Mouse (Mus musculus): ENCODE measurements around the gene Cd81. TPM values are rescaled to one million over a fixed set of nuclear protein-coding genes. Genes with fewer than 3 reads are reported as not detected.

Cd81 gene
- polyA plus RNA-seq, 1 experiment: 824 TPM

- Histone ChIP-seq H3K27me3 (replicated peaks; ENCODE audit: control insufficient read depth, insufficient read depth, low read length) (no peaks in the 10 kb centered on the region), H3K27ac (ENCODE audit: insufficient read depth, low read depth, low read length) (no peak overlapping the region), H3K4me1 (ENCODE audit: control insufficient read depth, insufficient read depth, low read length) (no peaks in the 10 kb centered on the region), H3K4me3 (ENCODE audit: insufficient read depth, low read depth, low read length) (no peak overlapping the region), H3K36me3 (ENCODE audit: control insufficient read depth, insufficient read depth, low read length) (no peaks in the 10 kb centered on the region)
- no peak for TF ChIP-seq CTCF (conservative IDR thresholded peaks at IDR 0.05; ENCODE audit: insufficient read depth, insufficient read length, low read depth, low read length)
- TF ChIP-seq POLR2A (IDR thresholded peaks at IDR 0.05; ENCODE audit: low read depth, low read length): no peak
- no peak for DNase-seq
- WGBS: 87% methylated on average over 2 of the region's 2 CpGs
Measured at GRCm38 (mm10) chr7:143034112-143034511, 18.4 kb upstream of the Cd81 start.

GRCm38 (mm10) chr7:143034519-143035450, 17.8 kb upstream of the Cd81 start:
- no peaks in the 10 kb centered on the region for H3K4me1 ChIP-seq (ENCODE audit: control insufficient read depth, insufficient read depth, low read length)
- no peaks in the 10 kb centered on the region for H3K36me3 ChIP-seq (ENCODE audit: control insufficient read depth, insufficient read depth, low read length)
- H3K4me3 ChIP-seq (ENCODE audit: insufficient read depth, low read depth, low read length): no peak overlapping the region
- no peak overlapping the region for H3K27ac ChIP-seq (ENCODE audit: insufficient read depth, low read depth, low read length)
- WGBS: 76% methylated on average over 8 of the region's 8 CpGs
- no peaks in the 10 kb centered on the region for H3K27me3 ChIP-seq (replicated peaks; ENCODE audit: control insufficient read depth, insufficient read depth, low read length)
- no peak for TF ChIP-seq CTCF (conservative IDR thresholded peaks at IDR 0.05; ENCODE audit: insufficient read depth, insufficient read length, low read depth, low read length)
- TF ChIP-seq POLR2A (IDR thresholded peaks at IDR 0.05; ENCODE audit: low read depth, low read length): no peak
- peak; percentile 52 for DNase-seq

- WGBS: 83% methylated on average over 3 of the region's 3 CpGs
- DNase-seq: no peak
- no peaks in the 10 kb centered on the region for H3K27me3 ChIP-seq (replicated peaks; ENCODE audit: control insufficient read depth, insufficient read depth, low read length)
- H3K36me3 ChIP-seq (ENCODE audit: control insufficient read depth, insufficient read depth, low read length): no peaks in the 10 kb centered on the region
- no peak overlapping the region for H3K4me3 ChIP-seq (ENCODE audit: insufficient read depth, low read depth, low read length)
- H3K4me1 ChIP-seq (ENCODE audit: control insufficient read depth, insufficient read depth, low read length): peaks cover 3% of the 10 kb centered on the region
- no peak for TF ChIP-seq POLR2A (IDR thresholded peaks at IDR 0.05; ENCODE audit: low read depth, low read length)
- TF ChIP-seq CTCF (conservative IDR thresholded peaks at IDR 0.05; ENCODE audit: insufficient read depth, insufficient read length, low read depth, low read length): no peak
- H3K27ac ChIP-seq (ENCODE audit: insufficient read depth, low read depth, low read length): no peak overlapping the region
Measured at GRCm38 (mm10) chr7:143036787-143037186, 15.8 kb upstream of the Cd81 start.

GRCm38 (mm10) chr7:143037306-143037705, 15.2 kb upstream of the Cd81 start:
- DNase-seq: no peak
- no peak overlapping the region for H3K27ac ChIP-seq (ENCODE audit: insufficient read depth, low read depth, low read length)

GRCm38 (mm10) chr7:143038174-143038931, 14.2 kb upstream of the Cd81 start:
- Histone ChIP-seq H3K27ac (ENCODE audit: insufficient read depth, low read depth, low read length) (no peak overlapping the region), H3K27me3 (replicated peaks; ENCODE audit: control insufficient read depth, insufficient read depth, low read length) (no peaks in the 10 kb centered on the region)

More at GRCm38 (mm10) chr7:143037306-143037705, 15.2 kb upstream of the Cd81 start:
- whole genome bisulfite sequencing: 89% methylated on average over 4 of the region's 4 CpGs
- peaks cover 8% of the 10 kb centered on the region for H3K4me1 ChIP-seq (ENCODE audit: control insufficient read depth, insufficient read depth, low read length)
- H3K36me3 ChIP-seq (ENCODE audit: control insufficient read depth, insufficient read depth, low read length): no peaks in the 10 kb centered on the region
- TF ChIP-seq CTCF (conservative IDR thresholded peaks at IDR 0.05; ENCODE audit: insufficient read depth, insufficient read length, low read depth, low read length): no peak
- no peak for TF ChIP-seq POLR2A (IDR thresholded peaks at IDR 0.05; ENCODE audit: low read depth, low read length)
- H3K27me3 ChIP-seq (replicated peaks; ENCODE audit: control insufficient read depth, insufficient read depth, low read length): no peaks in the 10 kb centered on the region
- H3K4me3 ChIP-seq (ENCODE audit: insufficient read depth, low read depth, low read length): no peak overlapping the region

GRCm38 (mm10) chr7:143040561-143040960, 12.0 kb upstream of the Cd81 start:
- H3K27ac ChIP-seq (ENCODE audit: insufficient read depth, low read depth, low read length): no peak overlapping the region
- peaks cover 16% of the 10 kb centered on the region for H3K4me1 ChIP-seq (ENCODE audit: control insufficient read depth, insufficient read depth, low read length)
- no peak for TF ChIP-seq POLR2A (IDR thresholded peaks at IDR 0.05; ENCODE audit: low read depth, low read length)
- TF ChIP-seq CTCF (conservative IDR thresholded peaks at IDR 0.05; ENCODE audit: insufficient read depth, insufficient read length, low read depth, low read length): no peak
- no peak overlapping the region for H3K4me3 ChIP-seq (ENCODE audit: insufficient read depth, low read depth, low read length)
- WGBS: 94% methylated on average over 3 of the region's 3 CpGs
- DNase-seq: no peak
- no peaks in the 10 kb centered on the region for H3K27me3 ChIP-seq (replicated peaks; ENCODE audit: control insufficient read depth, insufficient read depth, low read length)
- no peaks in the 10 kb centered on the region for H3K36me3 ChIP-seq (ENCODE audit: control insufficient read depth, insufficient read depth, low read length)

More at GRCm38 (mm10) chr7:143038174-143038931, 14.2 kb upstream of the Cd81 start:
- DNase-seq: no peak
- Histone ChIP-seq H3K4me3 (ENCODE audit: insufficient read depth, low read depth, low read length) (no peak overlapping the region), H3K4me1 (ENCODE audit: control insufficient read depth, insufficient read depth, low read length) (peaks cover 16% of the 10 kb centered on the region), H3K36me3 (ENCODE audit: control insufficient read depth, insufficient read depth, low read length) (no peaks in the 10 kb centered on the region)
- TF ChIP-seq POLR2A (IDR thresholded peaks at IDR 0.05; ENCODE audit: low read depth, low read length) (no peak), CTCF (conservative IDR thresholded peaks at IDR 0.05; ENCODE audit: insufficient read depth, insufficient read length, low read depth, low read length) (no peak)
- 94% methylated on average over 3 of the region's 3 CpGs for WGBS
